Mouse (Mus musculus) liver, adult 2 months (tissue): ENCODE measurements around the gene Zfp467.

Experiments
- CTCF ChIP-seq: fragments of 200-500 bp; IDR thresholded peaks from 2 replicates; pipeline ENCODE4 v1.5.1; 2011; ENCODE audit warnings: low read depth, low read length, control low read depth
- POLR2A ChIP-seq: fragments of 200-500 bp; IDR thresholded peaks from 2 replicates; pipeline ENCODE4 v1.6.1; 2011; ENCODE audit warnings: low read length, control low read depth; ENCODE audit not compliant: insufficient read depth; ENCODE audit errors: extremely low read depth

DNA sequence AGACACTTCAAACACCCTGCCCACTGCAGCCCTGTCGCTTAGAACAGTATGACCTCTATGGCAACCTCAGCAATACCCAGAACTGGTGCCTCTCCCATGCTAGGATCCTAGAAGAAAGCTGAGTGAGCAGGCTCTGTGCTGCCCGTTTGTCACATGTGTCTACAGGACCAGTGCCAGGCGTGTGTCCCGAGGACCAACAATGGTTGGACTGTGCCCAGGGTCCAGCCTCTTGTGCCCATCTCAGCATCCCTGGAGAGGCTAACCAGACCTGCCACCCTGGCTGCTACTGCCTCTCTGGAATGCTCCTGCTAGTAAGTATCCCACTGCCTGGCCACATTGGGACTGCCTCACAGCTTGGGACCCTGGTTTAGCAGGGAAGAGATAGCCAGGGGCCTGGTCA lies 32.8 kb upstream of the Zfp467 start:
- no peak for TF ChIP-seq POLR2A
- TF ChIP-seq CTCF = no peak
